Mouse (Mus musculus) embryonic facial prominence, embryonic 12.5 days (tissue): Measurements from ENCODE around the gene Cdiptos. TPM values are rescaled to one million over a fixed set of nuclear protein-coding genes. Genes with fewer than 3 reads are reported as not detected.
A peak's percentile ranks its signal among the peaks of the same experiment; 100 is the strongest.

Source experiments
- ATAC-seq: fragments of 200-750 bp; cut with Nextera tagmentation; 2 replicates; pipeline ENCODE4 v1.8.0; 2017; ENCODE audit not compliant: insufficient number of reproducible peaks, insufficient read depth, low FRiP score, low TSS enrichment
- H3K27ac ChIP-seq: fragments of 300-500 bp; sonication (generic); 2 replicates; pipeline ENCODE4 v1.5.1; 2016; ENCODE audit warnings: mild to moderate bottlenecking
- H3K27me3 ChIP-seq: fragments of 300-500 bp; sonication (generic); 2 replicates; pipeline ENCODE4 v1.6.1; 2016; ENCODE audit warnings: mild to moderate bottlenecking, moderate library complexity
- H3K36me3 ChIP-seq: fragments of 300-500 bp; sonication (generic); 2 replicates; pipeline ENCODE4 v1.6.1; 2016; ENCODE audit warnings: mild to moderate bottlenecking
- H3K4me1 ChIP-seq: fragments of 300-500 bp; sonication (generic); 2 replicates; pipeline ENCODE4 v1.6.1; 2016
- H3K4me2 ChIP-seq: fragments of 300-500 bp; sonication (generic); replicated peaks from 2 replicates; pipeline ENCODE4 v1.6.1; 2016; ENCODE audit warnings: mild to moderate bottlenecking, moderate library complexity
- H3K4me3 ChIP-seq: fragments of 300-500 bp; sonication (generic); 2 replicates; pipeline ENCODE4 v1.5.1; 2016; ENCODE audit warnings: mild to moderate bottlenecking
- H3K9ac ChIP-seq: fragments of 300-500 bp; sonication (generic); 2 replicates; pipeline ENCODE4 v1.6.1; 2016; ENCODE audit warnings: mild to moderate bottlenecking, moderate library complexity
- H3K9me3 ChIP-seq: fragments of 300-500 bp; sonication (generic); 2 replicates; pipeline ENCODE4 v1.6.1; 2016; ENCODE audit warnings: mild to moderate bottlenecking, moderate library complexity
- WGBS: fragments of 180-500 bp; shearing (Covaris S2); methylation state at CpG from one replicate; pipeline ENCODE4 v1.1.7; 2016; 5-methylcytosine and 5-hydroxymethylcytosine counted together
- polyA plus RNA-seq: library from polyadenylated mRNA; unstranded; fragments of >200 nt; fragmentation: Nextera tagmentation; extraction: Ambion mirVana; gene quantifications from 2 replicates; pipeline ENCODE4 v1.2.1, GENCODE M21; 2016

The Cdiptos gene
- polyA plus RNA-seq, 1 experiment from 2014 or later, result 1.6 TPM

DNA sequence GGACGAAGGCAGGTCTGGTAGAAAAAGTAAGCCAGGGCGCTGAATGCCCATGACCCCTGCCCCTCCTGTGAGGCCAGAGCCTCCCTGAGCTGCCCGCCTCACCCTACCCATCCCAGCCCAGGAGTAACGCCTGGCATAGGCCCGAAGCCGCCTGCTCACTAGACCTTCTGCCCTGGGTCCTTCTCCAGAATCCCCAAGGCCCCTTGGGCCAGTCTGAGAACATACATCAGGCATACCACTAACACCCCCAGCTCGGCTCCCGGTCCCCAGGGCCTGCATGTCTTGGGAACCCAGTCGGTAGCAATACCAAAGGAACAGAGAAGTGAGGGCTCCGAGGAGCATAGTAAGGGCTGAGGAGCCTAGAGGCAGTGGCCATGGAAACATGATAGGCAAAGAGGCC is 27.3 kb downstream of the Cdiptos start:
- WGBS, result 81% methylated on average over 10 of the region's 10 CpGs
- Histone ChIP-seq H3K4me2 (no peak overlapping the region; the same call in 1 of the 2 replicates), H3K4me3 (no peak overlapping the region), H3K9me3 (no peaks in the 10 kb centered on the region), H3K4me1 (peaks cover 10% of the 10 kb centered on the region; the same call in 1 of the 2 replicates), H3K9ac (no peak overlapping the region), H3K27me3 (peaks cover 39% of the 10 kb centered on the region), H3K36me3 (peaks cover 11% of the 10 kb centered on the region), H3K27ac (no peak overlapping the region)
- ATAC-seq, result no peak

DNA sequence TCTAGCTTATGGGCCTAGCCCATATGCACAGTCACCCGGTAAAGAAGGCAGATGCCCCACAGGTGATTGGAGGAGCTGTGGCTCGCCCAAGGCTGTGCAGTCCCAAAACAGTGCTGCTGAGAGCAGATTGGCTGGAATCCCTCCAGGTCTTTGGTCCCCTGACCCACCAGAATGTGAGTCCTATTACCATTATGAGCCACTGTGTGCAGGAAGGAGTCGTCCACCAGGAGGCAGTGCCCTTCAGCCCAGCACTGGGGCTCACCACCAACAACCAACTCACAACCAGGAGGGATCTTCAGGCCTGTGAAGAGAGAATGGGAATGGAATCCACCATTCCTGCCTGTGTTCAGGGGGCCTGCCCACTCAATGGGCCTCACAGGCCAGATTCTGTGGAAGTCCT is 29.4 kb downstream of the Cdiptos start:
- H3K27ac ChIP-seq, result no peak overlapping the region
- no peak overlapping the region for H3K4me2 ChIP-seq
- H3K4me1 ChIP-seq, result peaks cover 10% of the 10 kb centered on the region; the same call in 1 of the 2 replicates
- no peak overlapping the region for H3K4me3 ChIP-seq
- 43% methylated on average over 3 of the region's 3 CpGs for WGBS
- H3K36me3 ChIP-seq, result peaks cover 15% of the 10 kb centered on the region
- H3K27me3 ChIP-seq, result peaks cover 22% of the 10 kb centered on the region
- no peak for ATAC-seq
- no peaks in the 10 kb centered on the region for H3K9me3 ChIP-seq
- no peak overlapping the region for H3K9ac ChIP-seq

DNA sequence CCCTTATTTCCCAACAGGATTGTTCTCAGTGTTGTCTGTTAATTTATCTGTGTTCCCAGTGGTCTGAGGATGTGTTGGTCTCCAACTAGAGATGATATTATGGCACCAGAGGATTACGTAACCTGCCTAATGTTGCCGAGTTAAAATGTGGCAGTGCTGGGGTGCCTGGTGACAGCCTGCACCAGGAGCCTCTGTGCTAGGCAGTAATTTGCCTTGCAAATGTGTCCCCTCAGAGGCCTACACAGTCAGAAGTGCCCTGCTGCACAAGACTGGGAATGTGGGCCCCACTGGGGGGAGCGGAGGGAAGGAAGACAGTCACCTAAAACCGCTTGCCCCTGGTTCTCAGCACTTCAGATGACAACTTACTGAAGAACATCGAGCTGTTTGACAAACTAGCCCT is 34.1 kb downstream of the Cdiptos start:
- WGBS, result 73% methylated on average over 5 of the region's 5 CpGs
- H3K36me3 ChIP-seq, result peaks cover 31% of the 10 kb centered on the region
- H3K27ac ChIP-seq, result no peak overlapping the region
- H3K4me1 ChIP-seq, result 0 out of 2 replicates have a peak, but pooled peaks cover 3% of the 10 kb centered on the region
- no peak overlapping the region for H3K4me2 ChIP-seq
- no peaks in the 10 kb centered on the region for H3K9me3 ChIP-seq
- no peaks in the 10 kb centered on the region for H3K27me3 ChIP-seq
- H3K9ac ChIP-seq, result no peak overlapping the region
- no peak for ATAC-seq
- H3K4me3 ChIP-seq, result no peak overlapping the region

DNA sequence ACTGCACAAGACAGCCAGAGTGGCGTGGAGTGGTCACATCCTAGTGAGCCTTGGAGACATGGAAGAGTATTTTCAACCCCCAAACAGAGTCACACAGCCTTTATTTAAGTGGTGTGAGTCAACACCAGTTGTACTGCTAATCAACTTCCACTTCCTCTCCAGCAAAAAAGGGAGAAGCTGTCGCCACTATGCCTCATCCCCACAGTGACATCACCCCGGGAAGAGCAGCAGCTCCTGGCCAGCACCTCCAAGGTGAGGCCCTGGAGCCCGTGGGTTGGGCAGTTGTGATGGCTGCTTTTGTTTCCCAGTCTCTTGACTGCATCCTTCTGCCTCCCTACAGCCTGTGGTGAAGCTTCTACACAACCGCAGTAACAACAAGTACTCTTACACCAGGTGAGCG is 34.7 kb downstream of the Cdiptos start:
- H3K4me2 ChIP-seq, result no peak overlapping the region
- no peak overlapping the region for H3K4me3 ChIP-seq
- H3K4me1 ChIP-seq, result 0 out of 2 replicates have a peak, but pooled peaks cover 3% of the 10 kb centered on the region
- no peak for ATAC-seq
- H3K9ac ChIP-seq, result no peak overlapping the region
- 53% methylated on average over 6 of the region's 6 CpGs for WGBS
- H3K27ac ChIP-seq, result no peak overlapping the region
- no peaks in the 10 kb centered on the region for H3K9me3 ChIP-seq
- peaks cover 34% of the 10 kb centered on the region for H3K36me3 ChIP-seq
- no peaks in the 10 kb centered on the region for H3K27me3 ChIP-seq

DNA sequence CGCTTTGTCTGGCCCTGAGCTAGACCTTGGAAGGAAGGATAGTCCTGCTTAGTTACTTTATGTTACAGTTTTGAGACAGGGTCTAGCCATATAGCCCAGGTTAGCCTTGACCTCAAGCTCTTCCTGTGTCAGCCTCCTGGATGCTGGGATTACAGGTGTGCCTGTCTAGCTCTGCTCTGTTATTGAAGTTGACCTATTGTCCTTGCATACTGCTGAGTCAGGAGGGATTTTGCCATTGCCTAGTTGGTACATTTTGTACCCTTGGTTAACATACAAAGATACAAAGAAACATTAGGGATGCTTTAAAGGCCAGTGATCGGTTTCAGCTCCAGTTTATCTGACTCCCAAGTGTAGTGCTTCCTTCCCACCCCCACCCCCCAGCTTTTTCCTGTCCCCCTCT is 43.2 kb downstream of the Cdiptos start:
- ATAC-seq, result no peak
- Histone ChIP-seq H3K36me3 (peaks cover 36% of the 10 kb centered on the region), H3K27me3 (no peaks in the 10 kb centered on the region)

DNA sequence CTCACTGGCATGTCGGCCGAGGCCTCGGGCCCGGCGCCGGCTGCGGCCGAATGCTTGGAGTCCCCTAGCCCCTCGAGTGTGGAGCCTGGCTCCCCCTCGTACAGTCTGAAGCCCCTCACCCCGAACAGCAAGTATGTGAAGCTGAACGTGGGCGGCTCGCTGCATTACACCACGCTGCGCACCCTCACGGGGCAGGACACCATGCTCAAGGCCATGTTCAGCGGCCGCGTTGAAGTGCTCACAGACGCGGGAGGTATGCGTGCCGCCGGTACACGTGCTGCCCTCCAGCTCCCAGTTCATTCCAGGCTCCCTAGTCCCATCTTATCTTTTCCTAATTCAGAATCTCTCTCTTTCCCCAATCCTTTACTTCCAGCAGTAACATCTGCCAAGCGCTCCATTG is 46.9 kb downstream of the Cdiptos start:
- Histone ChIP-seq H3K4me1 (peaks cover 11% of the 10 kb centered on the region), H3K4me2 (peak overlapping the region; percentile 81), H3K27ac (peak overlapping the region; percentile 73), H3K4me3 (peak overlapping the region; percentile 63), H3K36me3 (peaks cover 19% of the 10 kb centered on the region), H3K9ac (peak overlapping the region; percentile 69), H3K27me3 (no peaks in the 10 kb centered on the region), H3K9me3 (no peaks in the 10 kb centered on the region)
- WGBS, result under 1% methylated on average over 27 of the region's 27 CpGs
- peak; percentile 76 for ATAC-seq

More for the DNA sequence above, 43.2 kb downstream of the Cdiptos start:
- Histone ChIP-seq H3K4me3 (no peak overlapping the region), H3K4me2 (no peak overlapping the region), H3K9me3 (no peaks in the 10 kb centered on the region), H3K27ac (no peak overlapping the region), H3K9ac (no peak overlapping the region), H3K4me1 (peaks cover 11% of the 10 kb centered on the region)
- 80% methylated on average over 2 of the region's 2 CpGs for WGBS

DNA sequence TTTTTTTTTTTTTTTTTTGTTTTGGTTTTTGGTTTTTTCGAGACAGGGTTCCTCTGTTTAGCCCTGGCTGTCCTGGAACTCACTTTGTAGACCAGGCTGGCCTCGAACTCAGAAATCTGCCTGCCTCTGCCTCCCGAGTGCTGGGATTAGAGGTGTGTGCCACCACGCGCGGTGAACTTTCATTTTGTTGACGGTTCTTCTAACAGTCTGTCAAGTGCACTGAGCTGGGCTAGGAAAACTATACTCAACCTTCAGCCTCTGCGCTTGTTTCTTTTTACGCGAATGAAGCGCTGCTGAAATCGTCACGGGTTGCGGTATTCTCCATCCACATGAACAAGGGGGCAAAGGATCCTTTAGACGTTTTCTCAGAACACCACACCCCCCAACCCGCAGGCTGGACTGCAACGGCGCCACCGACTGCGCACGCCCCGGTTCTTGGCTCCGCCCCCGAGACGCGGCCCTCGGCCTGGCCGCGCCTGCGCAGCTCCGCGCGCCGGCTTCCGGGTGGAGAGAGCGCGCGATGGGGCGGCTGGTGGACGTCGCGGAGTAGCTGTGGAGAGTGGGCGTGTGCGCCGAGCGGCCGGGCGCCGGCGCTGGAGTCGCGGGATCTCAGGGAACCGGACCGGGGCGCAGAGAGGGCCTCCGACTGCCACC is 47.4 kb downstream of the Cdiptos start, which contains the start of gene Kctd13:
Gene Kctd13, plus strand, starts transcription at position 496 of the 654 bp plus-strand sequence.
- Histone ChIP-seq H3K27ac (peak within 1 kb of the TSS; percentile 73), H3K4me1 (peaks cover 11% of the 10 kb centered on the region), H3K36me3 (peaks cover 16% of the 10 kb centered on the region), H3K27me3 (no peaks in the 10 kb centered on the region), H3K4me3 (peak within 1 kb of the TSS; percentile 63), H3K9me3 (no peaks in the 10 kb centered on the region), H3K9ac (peak within 1 kb of the TSS; percentile 69), H3K4me2 (peak within 1 kb of the TSS; percentile 81)
- peak; percentile 96 for ATAC-seq
- WGBS, result 6% methylated on average over 56 of the region's 56 CpGs

DNA sequence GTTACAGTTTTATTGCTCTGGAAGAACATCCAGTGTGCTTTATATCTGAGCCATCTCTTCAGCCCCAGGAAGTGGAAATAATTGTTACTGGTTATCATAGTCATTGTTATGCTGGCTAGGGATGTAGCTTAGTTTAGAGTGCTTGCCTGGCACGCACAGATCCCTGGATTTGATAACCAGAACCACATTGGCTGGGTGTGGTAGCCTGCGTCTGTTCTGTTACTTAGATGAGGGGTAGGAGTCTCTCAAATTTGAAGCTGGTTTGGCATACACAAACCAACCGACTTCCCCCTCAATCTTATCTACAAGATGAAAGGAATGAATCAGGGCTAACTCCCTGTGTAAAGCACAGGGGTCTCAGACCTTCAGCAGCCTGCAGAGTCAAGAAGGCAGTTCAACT is 49.6 kb downstream of the Cdiptos start:
- Histone ChIP-seq H3K27me3 (no peaks in the 10 kb centered on the region), H3K27ac (no peak overlapping the region), H3K36me3 (peaks cover under 1% of the 10 kb centered on the region; the same call in 1 of the 2 replicates), H3K4me3 (no peak overlapping the region), H3K9ac (no peak overlapping the region), H3K4me1 (peaks cover 11% of the 10 kb centered on the region), H3K4me2 (no peak overlapping the region), H3K9me3 (no peaks in the 10 kb centered on the region)
- 29% methylated on average over 3 of the region's 3 CpGs for WGBS
- no peak for ATAC-seq

DNA sequence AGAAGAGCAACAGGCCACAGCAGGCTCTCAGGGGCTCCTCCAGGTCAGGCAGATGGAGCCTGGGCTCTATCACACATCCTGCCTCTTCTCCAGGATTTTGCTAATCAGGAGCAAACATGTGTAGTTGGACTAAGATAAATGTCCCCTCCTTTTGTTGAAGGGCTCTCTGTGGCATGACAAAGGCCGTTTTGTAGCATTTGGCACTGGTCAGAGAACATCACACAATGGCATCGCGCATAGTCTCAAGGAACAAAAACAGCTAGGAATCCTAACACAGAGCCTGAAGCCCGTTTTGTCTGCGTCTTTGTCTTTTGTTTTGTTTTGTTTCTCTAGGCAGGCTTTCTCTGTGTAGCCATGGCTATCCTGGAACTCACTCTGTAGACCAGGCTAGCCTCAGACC is 51.9 kb downstream of the Cdiptos start:
- H3K36me3 ChIP-seq, result no peaks in the 10 kb centered on the region
- H3K27me3 ChIP-seq, result no peaks in the 10 kb centered on the region
- no peak overlapping the region for H3K4me3 ChIP-seq
- ATAC-seq, result no peak
- no peak overlapping the region for H3K9ac ChIP-seq
- no peak overlapping the region for H3K27ac ChIP-seq
- no peaks in the 10 kb centered on the region for H3K4me1 ChIP-seq
- H3K4me2 ChIP-seq, result no peak overlapping the region
- no peaks in the 10 kb centered on the region for H3K9me3 ChIP-seq
- WGBS, result 74% methylated on average over 5 of the region's 5 CpGs

DNA sequence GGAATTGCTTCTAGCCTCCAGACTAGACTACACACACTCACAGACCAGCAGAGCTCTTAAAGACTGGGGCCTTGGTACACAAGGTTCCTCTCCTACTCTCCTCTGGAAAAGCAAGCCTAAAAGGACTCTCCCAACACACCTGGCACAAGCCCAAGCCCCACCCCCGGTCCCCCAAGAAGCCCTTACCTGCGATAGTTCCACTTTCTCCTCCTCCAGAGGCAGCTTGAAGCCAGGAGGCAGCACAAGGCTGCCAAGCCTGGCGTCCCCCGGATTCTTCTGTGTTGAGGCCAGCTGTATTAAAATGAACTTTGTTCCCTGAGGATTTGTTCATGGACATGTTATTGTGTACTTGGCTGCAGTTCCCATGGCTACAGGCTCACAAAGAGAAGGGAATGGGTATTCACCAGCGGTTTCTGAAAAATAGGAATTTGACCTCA is 53.3 kb downstream of the Cdiptos start, which contains the start of gene Tmem219:
Gene Tmem219, minus strand, starts transcription at position 294 of the 437 bp plus-strand sequence.
- ATAC-seq, result no peak
- Histone ChIP-seq H3K9ac (no peak within 1 kb of the TSS), H3K4me1 (no peaks in the 10 kb centered on the region), H3K27me3 (no peaks in the 10 kb centered on the region), H3K9me3 (no peaks in the 10 kb centered on the region), H3K36me3 (no peaks in the 10 kb centered on the region), H3K4me3 (no peak within 1 kb of the TSS), H3K27ac (no peak within 1 kb of the TSS), H3K4me2 (no peak within 1 kb of the TSS)
- 55% methylated on average over 5 of the region's 5 CpGs for WGBS
